Mouse (Mus musculus) lung, postnatal 0 days (tissue): ENCODE measurements at regions not wholly inside any gene's neighbourhood (a gene's known extent, or its start where the extent isn't known, plus 50 kb on each side); places are given as distances from the start of the nearest gene placed in this dataset.

ENCODE experiments used
- CTCF ChIP-seq: IDR thresholded peaks from 2 replicates; pipeline ENCODE4 v1.5.1; 2016; ENCODE audit warnings: antibody characterized with exemption, mild to moderate bottlenecking
- EP300 ChIP-seq: IDR thresholded peaks from 2 replicates; pipeline ENCODE4 v1.6.1; 2016; ENCODE audit warnings: antibody characterized with exemption, mild to moderate bottlenecking, control low read depth

GRCm38 (mm10) chr12:77962631-77963030 lies 231.4 kb upstream of the Gm6657 start:
- TF ChIP-seq EP300, result no peak
- no peak for TF ChIP-seq CTCF
